ENCODE assay signal across 8 mouse cellular contexts in the genomic region with DNA sequence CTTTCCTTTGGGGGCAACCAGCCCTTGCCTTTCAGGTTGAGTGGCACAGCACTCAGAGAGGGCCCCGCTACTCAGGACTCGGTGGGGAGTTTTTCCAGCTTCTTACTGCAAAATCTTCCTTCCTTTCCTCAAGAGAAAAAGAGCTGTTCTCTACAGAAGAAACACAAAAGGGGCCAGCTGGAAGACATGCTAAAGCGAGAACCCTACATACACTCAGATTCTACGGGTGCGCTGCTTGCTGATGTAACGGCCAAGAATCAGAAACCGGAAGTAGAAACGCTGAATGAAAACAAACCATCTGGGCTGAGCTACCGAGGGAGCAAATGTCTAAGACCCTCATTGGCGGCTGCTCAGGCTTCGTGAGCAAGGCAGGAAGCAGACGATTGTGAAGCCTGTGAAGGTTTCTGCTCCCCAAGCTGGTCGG.
DNase-seq lines count a peak whose midpoint lies in the region; ATAC-seq and TF ChIP-seq lines count a peak whose summit lies in the region.

No protein-coding gene starts in this region.

- H3K36me3 ChIP-seq in embryonic facial prominence, embryonic 15.5 days = no peaks in the 10 kb centered on the region
- H3K36me3 ChIP-seq in hindbrain, embryonic 10.5 days = no peaks in the 10 kb centered on the region
- no peaks in the 10 kb centered on the region for H3K36me3 ChIP-seq in limb, embryonic 14.5 days (ENCODE audit: control insufficient read depth, insufficient read depth, low read length)
- no peaks in the 10 kb centered on the region for H3K36me3 ChIP-seq in midbrain, embryonic 14.5 days (ENCODE audit: control insufficient read depth, insufficient read depth, low read length)

- peak overlapping the region; percentile 33 for H3K4me2 ChIP-seq in embryonic facial prominence, embryonic 15.5 days (replicated peaks)
- H3K4me2 ChIP-seq in limb, embryonic 14.5 days (replicated peaks; ENCODE audit: low read depth, low read length, severe bottlenecking) = peak overlapping the region; percentile 42
- peak overlapping the region; percentile 7; the same call in 1 of the 2 replicates for H3K4me2 ChIP-seq in midbrain, embryonic 14.5 days (ENCODE audit: low read length)

- H3K4me3 ChIP-seq in embryonic facial prominence, embryonic 15.5 days (replicated peaks) = peak overlapping the region; percentile 12
- 0 out of 2 replicates have a peak overlapping the region, but pooled peaks have one; percentile 3 for H3K4me3 ChIP-seq in hindbrain, embryonic 10.5 days
- H3K4me3 ChIP-seq in limb, embryonic 14.5 days (replicated peaks; ENCODE audit: low read length) = peak overlapping the region; percentile 18
- no peak overlapping the region for H3K4me3 ChIP-seq in midbrain, embryonic 14.5 days (replicated peaks; ENCODE audit: low read depth, low read length)

- DNase-seq in right cerebral cortex, postnatal 10 days (ENCODE audit: low spot score in 2 of 2) = peak; percentile 38 to 50
- no peak for DNase-seq in right cerebral cortex, postnatal 25 days
- DNase-seq in hindbrain, embryonic 10.5 days (ENCODE audit: low spot score) = peak; percentile 30
- peak; percentile 68 for DNase-seq in limb, embryonic 14.5 days (ENCODE audit: low spot score)
- DNase-seq in midbrain, embryonic 14.5 days = peak; percentile 55
- DNase-seq in yolk sac, embryonic 10.5 days (ENCODE audit: low spot score) = peak; percentile 42
- DNase-seq in testis, postnatal 10 days (ENCODE audit: low spot score) = no peak

- TF ChIP-seq POLR2A in limb, embryonic 14.5 days (IDR thresholded peaks at IDR 0.05; ENCODE audit: borderline replicate concordance, extremely low read depth, insufficient read depth, insufficient read length) = no peak

- H3K4me1 ChIP-seq in embryonic facial prominence, embryonic 15.5 days = peaks cover 22% of the 10 kb centered on the region; the same call in 1 of the 2 replicates
- H3K4me1 ChIP-seq in hindbrain, embryonic 10.5 days (replicated peaks) = peaks cover 72% of the 10 kb centered on the region
- peaks cover 28% of the 10 kb centered on the region for H3K4me1 ChIP-seq in limb, embryonic 14.5 days (ENCODE audit: control insufficient read depth, insufficient read depth, low read length)
- H3K4me1 ChIP-seq in midbrain, embryonic 14.5 days (ENCODE audit: control insufficient read depth, insufficient read depth, low read length) = peaks cover 17% of the 10 kb centered on the region; the same call in 1 of the 2 replicates

- no peaks in the 10 kb centered on the region for H3K9me3 ChIP-seq in embryonic facial prominence, embryonic 15.5 days (replicated peaks)
- no peaks in the 10 kb centered on the region for H3K9me3 ChIP-seq in hindbrain, embryonic 10.5 days
- H3K9me3 ChIP-seq in limb, embryonic 14.5 days (ENCODE audit: control insufficient read depth, low read length) = no peaks in the 10 kb centered on the region
- no peaks in the 10 kb centered on the region for H3K9me3 ChIP-seq in midbrain, embryonic 14.5 days (ENCODE audit: control insufficient read depth, low read length)

- H3K27ac ChIP-seq in embryonic facial prominence, embryonic 15.5 days (replicated peaks) = peak overlapping the region; percentile 69
- peak overlapping the region; percentile 76 for H3K27ac ChIP-seq in hindbrain, embryonic 10.5 days
- H3K27ac ChIP-seq in limb, embryonic 14.5 days (replicated peaks; ENCODE audit: low read depth, low read length) = peak overlapping the region; percentile 68
- H3K27ac ChIP-seq in midbrain, embryonic 14.5 days (replicated peaks; ENCODE audit: low read depth, low read length) = no peak overlapping the region

- no peak for ATAC-seq in embryonic facial prominence, embryonic 15.5 days (ENCODE audit: insufficient number of reproducible peaks, low FRiP score, low TSS enrichment, low read depth)
- peak; percentile 54; the same call in 1 of the 2 replicates for ATAC-seq in limb, embryonic 14.5 days (ENCODE audit: low FRiP score, low read depth)
- no peak for ATAC-seq in midbrain, embryonic 14.5 days (ENCODE audit: low FRiP score, low TSS enrichment)

- no peaks in the 10 kb centered on the region for H3K27me3 ChIP-seq in embryonic facial prominence, embryonic 15.5 days
- no peaks in the 10 kb centered on the region for H3K27me3 ChIP-seq in hindbrain, embryonic 10.5 days (ENCODE audit: insufficient read depth, poor library complexity, severe bottlenecking)
- H3K27me3 ChIP-seq in limb, embryonic 14.5 days (ENCODE audit: control insufficient read depth, insufficient read depth, low read length) = no peaks in the 10 kb centered on the region
- H3K27me3 ChIP-seq in midbrain, embryonic 14.5 days (ENCODE audit: control insufficient read depth, insufficient read depth, low read length) = no peaks in the 10 kb centered on the region

- no peak overlapping the region for H3K9ac ChIP-seq in embryonic facial prominence, embryonic 15.5 days
- H3K9ac ChIP-seq in limb, embryonic 14.5 days (ENCODE audit: low read depth, low read length, severe bottlenecking) = peak overlapping the region; percentile 26; the same call in 1 of the 2 replicates
- no peak overlapping the region for H3K9ac ChIP-seq in midbrain, embryonic 14.5 days (replicated peaks; ENCODE audit: low read length)

- WGBS in embryonic facial prominence, embryonic 15.5 days = 26% methylated on average over 13 of the region's 13 CpGs
- 57% methylated on average over 13 of the region's 13 CpGs for WGBS in hindbrain, embryonic 10.5 days
- 17% methylated on average over 13 of the region's 13 CpGs for WGBS in limb, embryonic 14.5 days
- 59% methylated on average over 13 of the region's 13 CpGs for WGBS in midbrain, embryonic 14.5 days

Comparison
In these comparisons a context has a peak if more than half of its experiments do, and no peak if none do; other contexts are left out.
1. DNase-seq: peak in right cerebral cortex, postnatal 10 days (2 of 2), hindbrain, embryonic 10.5 days (single experiment), limb, embryonic 14.5 days (single experiment), midbrain, embryonic 14.5 days (single experiment) and yolk sac, embryonic 10.5 days (single experiment); none in right cerebral cortex, postnatal 25 days (single experiment) and testis, postnatal 10 days (single experiment).
2. Peak in every context shown above with its lines, with median percentiles within 50 percentile points of each other: H3K4me2 ChIP-seq.